Mouse (Mus musculus) B cell, adult 2 months (primary cell): ENCODE results near the gene Slc2a13.

ENCODE experiments used
- DNase-seq, 2 experiments: peaks; one replicate each; pipeline ENCODE4 v3.0.0; 2022

Gene Slc2a13

DNA sequence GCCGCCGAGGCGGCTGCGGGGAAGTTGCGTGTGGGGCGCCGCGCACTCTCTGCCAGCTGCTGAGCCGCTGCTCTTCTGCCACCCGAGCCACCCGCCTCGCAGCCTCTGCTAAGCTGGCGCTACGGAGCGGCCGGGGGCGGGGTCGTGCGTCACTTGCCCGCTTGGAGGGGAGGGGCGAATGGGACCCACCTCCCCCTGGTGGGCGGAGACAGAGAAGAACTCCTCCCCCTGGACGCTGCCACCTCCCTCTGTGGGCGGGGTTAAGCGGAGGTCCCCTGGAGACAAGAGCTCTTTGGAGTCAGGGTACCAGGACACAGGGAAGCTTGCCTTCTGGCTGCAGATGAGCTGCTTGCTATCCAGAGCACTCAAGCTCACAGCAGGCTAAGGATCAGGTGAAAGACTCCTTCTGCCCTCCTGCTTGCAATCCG, at the start of gene Slc2a13:
Gene Slc2a13, minus strand, starts transcription at position 151 of the 428 bp plus-strand sequence.
- DNase-seq, result peak; percentile 86 to 88

DNA sequence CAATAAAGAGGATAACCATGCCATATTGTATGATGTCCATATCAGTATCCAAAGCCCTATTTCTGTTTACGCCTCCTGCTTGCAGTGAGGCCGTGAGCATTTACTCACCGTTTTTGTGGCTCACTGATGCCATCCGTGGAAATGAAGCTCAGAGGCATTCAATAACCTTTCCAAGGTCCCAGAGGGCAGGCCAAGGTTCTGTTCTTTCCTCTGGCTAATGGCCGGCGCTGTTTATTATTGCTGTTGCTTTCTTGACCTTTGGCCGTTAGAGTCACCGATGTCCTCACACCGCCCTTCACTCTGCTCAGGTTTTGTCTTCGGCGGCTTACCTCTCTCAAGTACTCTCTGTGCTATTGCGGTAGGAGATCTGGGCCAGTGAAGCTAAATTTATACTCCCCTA, 43.0 kb upstream of the Slc2a13 start:
- DNase-seq, result no peak

DNA sequence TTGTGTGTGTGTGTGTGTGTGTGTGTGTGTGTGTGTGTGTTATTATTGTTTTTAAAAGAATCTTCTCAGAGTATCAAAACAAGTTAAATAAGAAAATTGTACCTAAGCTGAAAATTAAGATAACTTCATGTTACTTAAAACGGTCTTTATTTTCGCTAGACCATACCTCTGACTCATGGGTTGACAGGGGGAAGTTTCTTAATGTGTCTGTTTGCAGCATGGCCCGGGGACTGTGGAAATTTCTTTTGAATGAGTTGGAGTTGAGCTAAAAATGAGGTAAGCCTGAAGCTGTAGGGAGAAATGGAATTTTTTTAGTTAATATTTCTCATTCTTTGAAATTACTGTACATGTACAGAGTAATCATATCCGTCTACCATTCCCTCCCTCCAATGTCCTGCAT, 42.5 kb upstream of the Slc2a13 start:
- DNase-seq, result no peak

DNA sequence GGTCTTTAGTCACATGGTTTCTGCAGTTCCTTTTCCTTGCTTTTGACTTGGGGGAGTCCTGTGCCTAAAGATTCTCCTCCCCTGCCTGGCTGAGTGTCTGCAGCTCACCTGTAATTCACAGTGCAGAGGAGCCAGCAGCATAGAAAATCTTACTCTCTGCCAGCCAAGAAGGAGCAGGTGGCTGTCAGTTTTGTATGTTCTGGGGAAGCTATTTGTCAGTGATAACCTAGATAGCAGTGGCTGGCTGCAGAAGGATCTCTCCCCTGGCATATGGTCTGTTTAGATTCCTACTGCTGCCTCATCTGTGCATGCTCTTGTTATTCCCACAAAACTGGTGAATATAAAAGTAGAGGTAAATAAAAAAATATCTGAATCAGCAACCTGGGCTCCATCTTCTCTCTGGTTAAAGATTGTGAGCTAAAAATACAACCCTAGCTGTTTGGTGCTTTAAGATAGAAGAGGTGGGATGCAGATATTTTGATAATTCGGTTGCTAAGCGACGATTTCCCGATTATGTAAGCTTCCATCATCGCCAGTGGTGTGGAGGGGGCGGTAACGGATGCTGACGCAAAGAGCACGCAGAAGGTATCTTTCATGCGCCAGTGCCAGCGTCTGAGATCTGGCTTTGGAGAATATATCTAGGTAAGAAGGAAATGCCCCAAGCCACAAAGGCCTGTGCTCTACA, 41.1 kb upstream of the Slc2a13 start:
- DNase-seq, result no peak

DNA sequence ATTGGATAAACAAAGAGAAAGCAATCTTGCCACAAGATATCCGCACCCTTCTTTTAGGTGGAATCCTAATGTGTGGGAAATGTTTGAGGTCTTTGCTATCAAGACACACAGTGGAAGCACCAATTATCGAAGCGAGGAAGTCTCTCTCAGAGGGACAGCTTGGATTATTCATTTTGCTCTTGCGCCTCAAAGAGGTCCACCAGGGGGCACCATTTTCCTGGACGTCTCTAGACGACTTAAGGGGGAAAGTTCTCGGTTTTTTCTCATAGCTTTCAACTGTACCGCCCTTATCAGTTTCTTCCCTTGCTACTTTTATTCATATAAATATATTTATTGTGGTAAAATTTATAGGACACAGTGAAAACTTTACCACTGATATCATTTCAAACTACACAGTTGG, 36.7 kb upstream of the Slc2a13 start:
- peak; percentile 90 to 93 for DNase-seq

DNA sequence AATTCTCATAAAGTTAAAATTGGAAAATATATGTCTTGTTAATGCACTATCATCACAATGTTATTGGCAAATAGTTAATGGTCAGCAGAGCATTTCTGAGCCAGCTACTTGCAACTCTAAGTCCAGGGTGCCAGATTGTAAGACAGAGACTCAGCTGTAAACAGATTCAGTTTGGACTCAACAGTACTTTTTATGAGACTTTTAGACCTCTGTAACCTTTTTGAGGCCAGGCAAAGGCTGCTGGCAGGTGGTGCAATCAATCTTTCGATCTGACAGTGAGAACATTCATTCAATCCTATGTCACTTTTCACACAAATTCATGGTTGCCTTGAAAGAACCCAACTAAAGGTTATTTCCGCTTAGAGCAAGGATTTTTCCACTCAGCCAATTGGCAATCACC, 35.8 kb upstream of the Slc2a13 start:
- DNase-seq, result no peak

DNA sequence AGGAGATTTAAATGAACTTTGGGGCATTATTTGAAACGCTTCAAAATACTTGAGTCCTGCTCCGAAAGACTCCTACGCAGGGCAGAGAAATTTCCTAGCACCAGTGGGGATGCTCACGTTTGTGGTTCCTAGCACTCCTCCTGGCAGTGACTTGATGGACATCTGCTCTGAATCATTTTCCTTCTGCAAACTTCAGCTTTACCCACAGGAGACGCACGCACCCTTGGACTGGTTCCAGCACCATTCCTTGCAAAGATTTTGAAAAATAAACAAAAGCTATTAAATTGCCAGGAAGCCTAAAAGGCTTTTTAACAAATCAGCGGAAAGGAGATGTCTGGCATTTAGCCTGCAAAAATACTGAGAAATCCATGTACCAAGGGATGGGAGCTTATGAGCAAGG, 28.1 kb upstream of the Slc2a13 start:
- no peak for DNase-seq

DNA sequence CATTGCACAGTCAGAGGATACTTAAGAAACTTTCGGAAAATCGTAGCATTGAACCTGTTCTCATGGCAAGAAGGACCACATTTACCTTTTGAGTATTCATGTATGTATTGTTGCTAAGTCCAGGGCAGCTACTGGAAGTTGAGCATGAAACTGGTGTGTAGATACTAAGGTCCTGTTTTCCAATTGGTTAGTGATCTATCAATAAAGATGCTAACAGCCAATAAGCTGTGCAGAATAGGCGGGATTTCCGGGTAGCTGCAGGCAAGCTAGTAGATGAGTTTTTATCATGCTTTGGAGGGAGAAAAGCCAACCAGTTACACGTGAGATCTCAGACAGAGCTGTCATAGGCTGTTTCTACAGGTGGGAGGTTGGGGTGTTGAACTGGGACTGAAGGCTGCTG, 24.2 kb upstream of the Slc2a13 start:
- DNase-seq, result no peak

DNA sequence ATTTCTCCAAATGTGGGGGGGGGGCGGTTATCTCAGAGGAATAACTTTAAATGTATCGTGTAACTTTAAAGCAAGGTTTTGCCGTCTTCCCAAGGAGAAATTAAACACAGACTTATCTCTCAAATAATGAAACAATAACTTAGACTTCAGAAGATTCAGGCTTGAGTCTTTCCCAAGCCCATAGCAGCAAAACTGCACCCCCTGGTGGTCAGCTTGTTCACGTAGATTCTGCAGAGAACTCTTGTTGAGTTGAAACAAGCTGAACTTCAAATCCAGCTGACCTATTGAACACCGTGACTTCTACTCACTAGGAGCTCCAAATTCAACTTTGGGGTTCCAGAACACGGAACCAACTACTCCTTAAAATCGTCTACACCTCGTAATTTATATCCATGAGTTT, 1.4 kb upstream of the Slc2a13 start:
- peak; percentile 86 to 88 for DNase-seq

DNA sequence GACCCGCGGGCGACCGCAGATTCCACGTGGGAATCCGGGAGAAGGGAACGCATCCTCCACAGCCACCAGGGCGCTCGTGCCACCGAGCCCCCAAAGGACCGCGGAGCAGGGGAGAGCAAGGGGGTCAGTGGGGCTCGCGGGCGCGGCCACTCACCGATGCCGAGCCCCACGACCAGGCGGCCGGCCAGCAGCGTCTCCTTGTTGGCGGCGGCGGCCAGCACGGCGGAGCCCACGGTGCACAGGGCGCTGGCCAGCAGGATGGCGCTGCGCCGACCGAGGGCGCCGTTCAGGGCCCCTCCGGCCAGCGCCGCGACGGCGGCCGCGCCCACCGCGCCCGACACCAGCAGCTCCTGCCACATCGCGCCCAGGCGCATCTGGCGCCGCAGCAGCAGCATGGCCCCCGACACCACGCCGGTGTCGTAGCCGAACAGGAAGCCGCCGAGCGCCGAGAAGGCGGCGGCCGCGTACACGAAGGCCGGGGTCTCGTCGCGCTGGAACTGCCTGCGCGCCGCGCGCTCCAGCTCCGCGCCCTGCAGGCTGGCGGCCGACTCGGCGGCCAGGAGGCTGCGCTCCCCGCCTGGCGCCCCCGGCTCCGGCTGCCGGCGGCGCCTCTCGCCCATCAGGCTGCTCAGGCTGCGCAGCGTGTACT, 516 bp downstream of the Slc2a13 start:
- DNase-seq, result peak; percentile 53 to 64

DNA sequence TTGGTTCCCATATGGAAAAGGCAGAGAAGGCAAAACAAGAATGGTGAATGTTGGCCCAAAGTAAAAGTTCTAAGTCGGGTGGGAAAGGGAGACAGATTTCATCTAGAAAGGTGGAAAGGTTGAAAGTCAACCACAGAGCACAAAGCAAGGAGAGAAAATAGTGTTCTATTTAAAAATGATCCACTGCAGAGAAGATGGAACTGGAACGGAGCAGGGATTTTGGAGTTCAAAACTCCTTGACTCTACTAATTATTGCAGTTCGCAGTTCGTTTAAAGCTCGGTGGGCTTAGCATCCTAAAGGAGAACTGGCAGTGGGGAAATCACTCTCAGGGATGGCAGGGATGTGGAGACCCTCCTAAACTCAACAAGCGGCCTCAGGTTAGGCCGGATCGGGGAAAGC, 1.1 kb downstream of the Slc2a13 start:
- DNase-seq, result no peak

DNA sequence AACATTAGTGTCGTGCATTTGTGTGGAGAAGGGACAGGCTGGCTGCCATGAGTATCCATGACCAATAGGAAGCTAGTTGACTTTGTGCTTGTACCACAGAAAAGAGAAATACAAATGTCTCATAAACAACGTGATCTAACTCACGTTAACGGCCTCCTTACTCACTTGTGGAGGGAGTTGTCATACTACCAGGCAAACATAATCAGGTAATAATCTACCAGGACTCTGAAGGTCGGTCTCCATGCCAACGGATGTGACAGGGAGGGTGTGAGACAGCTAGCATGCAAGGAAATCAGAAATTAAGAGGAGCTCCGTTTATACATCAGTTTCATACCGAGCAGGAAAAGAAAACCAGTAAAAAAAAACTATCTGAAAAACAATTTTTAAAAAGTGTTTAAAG, 6.3 kb downstream of the Slc2a13 start:
- DNase-seq, result no peak

DNA sequence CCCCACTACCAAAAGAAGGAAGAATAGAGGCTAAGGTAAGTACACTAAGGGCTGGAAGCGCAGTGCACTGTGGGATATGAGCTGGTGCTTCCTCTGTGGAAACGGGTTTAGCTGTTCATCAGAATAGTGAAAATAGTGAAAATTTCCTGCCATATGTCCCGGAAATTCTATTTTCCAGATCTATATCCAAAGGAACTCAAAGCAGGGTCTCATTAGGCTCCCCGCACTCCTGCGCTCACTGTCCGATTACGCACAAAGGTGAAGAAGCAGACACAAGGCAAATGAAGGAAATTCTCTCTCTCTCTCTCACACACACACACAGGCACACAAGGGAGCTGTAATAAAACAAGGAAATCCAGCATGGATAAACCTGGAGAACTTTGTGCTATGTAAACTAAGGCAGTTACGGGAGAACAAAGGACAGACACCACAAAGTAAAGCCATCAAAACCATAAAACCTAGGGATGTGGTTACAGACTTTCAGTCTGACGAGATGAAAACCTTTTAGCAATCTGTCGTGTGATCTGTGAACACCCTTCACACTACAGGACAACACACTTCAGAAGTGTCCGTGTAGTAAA, 7.9 kb downstream of the Slc2a13 start:
- no peak for DNase-seq

DNA sequence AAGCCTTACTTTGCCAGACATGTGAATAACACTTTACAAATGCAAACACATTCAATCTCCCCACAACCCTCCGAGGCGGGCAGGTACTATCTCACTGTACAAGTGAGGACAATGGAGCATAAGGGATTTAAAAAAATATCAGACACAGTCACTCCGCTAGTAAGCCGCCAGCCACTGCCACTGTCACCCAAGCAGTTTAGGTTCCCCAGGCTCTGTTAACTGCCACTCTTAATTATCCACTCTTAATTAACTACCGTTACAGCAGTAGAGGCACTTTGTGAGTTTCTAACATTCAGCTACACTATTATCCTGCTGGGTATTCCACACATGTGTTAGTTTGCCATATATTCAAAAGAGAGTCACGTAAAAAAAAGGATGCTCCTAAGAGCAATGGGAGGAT, 11.3 kb downstream of the Slc2a13 start:
- DNase-seq, result no peak

DNA sequence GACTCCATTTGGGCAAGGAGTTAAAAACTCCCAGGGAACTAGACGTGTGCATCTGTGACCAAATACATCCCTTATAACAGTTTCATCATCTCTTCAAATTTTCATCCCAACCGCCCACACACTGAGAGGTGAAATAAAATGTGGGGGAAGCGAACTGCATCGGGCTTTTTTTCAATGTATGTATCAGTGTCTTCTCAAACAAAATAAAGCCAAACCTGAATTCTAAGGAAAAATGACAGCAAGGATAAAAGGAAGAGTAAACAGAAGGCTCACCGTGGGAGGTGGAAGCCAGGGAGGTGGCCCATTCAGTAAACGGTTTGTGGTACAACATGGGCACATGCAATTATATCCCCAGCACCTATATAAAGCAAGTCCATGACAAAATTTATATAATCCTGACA, 17.7 kb downstream of the Slc2a13 start:
- no peak for DNase-seq

DNA sequence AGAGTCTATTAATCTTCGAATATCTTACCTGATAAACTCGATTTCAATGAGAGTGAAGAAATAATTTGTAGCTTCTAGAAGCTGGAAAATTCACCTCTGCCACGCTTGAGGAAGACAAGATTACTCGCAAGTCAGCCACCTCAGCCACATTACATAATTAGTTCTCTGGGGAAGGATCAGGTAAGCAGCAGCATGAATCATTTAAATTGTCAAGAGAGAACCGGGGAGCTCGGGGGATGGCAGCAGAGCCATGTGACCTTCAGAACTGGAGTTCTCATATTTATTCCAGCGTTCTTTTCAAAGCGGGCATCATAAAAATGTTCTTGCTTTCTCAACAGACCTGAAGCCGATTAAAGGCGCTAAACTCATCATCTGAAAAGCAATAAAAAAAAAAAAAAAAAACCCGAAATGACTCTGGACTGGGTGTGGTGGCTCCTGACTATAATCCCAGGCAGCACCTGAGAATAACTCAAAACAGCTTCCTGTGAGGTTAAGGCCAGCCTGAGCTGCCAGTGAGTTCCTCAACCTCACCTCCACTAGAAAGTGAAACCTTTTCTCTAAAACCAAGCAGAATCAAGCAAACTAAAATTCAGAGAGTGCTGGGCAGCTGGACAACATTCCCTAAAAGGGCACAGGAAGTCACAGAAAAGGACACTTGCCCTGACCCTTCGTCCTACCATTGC, 24.3 kb downstream of the Slc2a13 start:
- no peak for DNase-seq

DNA sequence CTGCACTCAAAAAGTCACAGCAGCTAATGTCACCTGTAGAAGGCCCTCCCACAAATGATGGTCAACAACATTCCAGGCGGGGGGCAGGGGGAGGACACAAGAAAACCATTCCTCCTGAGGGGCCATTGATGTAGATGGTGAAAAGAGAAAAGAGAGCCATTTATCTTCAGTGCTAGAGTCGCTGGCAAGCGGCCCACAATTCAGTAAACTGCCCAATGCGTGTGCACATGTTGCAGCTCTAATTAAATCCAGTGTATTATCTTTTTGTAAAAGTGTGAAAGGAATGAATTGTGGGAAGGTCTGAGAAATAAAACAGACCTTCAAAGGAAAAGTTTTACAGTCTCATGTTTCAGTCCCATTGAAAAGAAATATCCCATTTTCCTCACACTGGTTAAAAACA, 28.5 kb downstream of the Slc2a13 start:
- DNase-seq, result no peak

DNA sequence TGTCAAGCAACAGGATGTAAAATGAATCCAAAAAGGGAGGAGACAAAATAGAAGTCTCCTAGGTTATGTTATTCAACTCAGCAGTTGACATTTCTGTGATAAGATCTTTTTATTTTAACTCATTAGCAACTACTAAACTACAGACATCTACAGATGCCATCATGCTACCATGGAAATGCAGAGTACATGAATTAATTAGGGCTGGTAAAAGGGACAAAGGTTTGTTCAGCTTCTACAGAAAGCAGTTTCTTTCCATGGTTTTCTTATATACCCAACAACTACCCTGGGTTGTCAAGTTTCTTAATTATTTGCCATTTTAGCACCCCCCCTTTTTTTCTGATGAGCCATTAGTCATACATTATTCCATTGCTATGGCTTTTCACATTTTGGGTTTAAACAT, 34.6 kb downstream of the Slc2a13 start:
- DNase-seq, result no peak

DNA sequence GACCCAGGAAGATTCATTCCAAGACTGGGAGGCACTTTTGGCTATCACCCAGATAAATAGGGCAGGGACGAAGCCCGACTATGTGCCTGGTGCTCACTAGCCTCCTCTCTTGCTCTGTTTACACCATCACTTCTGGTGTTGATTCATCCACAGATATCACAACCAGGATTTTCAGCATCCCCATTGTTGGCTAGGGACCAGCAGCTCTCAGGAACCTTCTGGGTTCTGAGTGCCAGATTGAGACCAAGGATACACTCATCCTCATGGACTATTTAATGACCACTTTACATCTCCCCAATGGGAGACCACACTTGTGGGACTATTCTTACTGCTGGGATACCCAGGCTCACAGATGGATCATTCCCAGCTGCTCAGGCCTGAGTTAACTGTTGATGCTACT, 46.2 kb downstream of the Slc2a13 start:
- no peak for DNase-seq

DNA sequence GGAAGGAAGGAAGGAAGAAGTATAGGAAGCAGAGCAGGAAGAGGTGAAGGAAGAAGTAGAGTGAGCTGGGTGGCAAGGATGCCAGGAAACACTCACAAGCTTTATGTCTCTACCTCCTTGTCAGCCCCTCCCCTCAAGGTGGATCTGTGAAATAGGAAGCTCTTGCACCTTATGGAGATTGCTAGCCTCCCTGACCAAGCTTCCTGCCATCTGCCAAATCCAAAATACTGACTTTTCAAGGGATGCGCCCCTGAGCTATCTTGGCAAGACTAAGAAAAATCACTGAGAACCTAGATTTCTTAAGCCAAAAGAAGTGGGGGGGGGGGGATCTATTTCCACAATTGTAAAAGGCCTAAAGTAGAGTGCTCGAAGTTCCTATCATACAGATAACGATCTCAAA, 46.9 kb downstream of the Slc2a13 start:
- no peak for DNase-seq

DNA sequence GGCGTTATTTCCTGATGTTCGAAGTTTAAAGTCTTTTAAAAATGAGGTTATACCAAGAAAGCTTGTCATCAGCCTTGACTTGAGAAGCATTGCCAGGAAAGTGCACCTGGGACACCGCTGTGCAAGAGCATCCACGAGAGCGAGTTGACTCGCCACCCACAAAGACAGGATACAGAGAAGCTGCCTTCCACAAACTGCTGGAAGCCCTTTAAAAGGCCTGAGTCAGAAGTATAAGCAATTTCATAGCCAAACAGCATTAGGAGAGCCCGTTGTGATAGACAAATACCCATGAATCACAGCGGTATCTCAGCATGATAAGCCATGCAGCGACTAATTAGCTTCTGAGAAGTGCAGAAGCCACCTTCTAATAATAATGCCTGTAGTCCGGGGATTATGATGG, 48.6 kb downstream of the Slc2a13 start:
- no peak for DNase-seq

DNA sequence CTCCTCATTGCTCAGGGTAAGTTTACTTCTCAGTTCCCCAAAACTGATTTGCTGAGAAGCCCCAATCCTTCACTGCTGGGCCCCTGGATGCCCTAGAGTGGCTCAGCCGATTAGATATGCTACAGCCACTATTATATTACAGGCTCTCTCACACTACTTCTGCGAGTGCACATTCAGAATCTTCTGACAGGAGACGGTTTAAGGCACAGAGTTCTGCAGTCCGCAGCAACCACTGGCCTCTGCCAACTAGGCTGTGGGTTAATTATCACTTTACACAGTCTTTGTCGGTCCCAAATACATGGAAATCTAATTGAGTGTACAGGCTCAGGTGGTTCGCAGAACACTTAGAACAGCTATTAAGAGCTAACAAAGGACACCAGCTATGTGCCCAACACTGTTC, 69.8 kb downstream of the Slc2a13 start:
- DNase-seq, result no peak

DNA sequence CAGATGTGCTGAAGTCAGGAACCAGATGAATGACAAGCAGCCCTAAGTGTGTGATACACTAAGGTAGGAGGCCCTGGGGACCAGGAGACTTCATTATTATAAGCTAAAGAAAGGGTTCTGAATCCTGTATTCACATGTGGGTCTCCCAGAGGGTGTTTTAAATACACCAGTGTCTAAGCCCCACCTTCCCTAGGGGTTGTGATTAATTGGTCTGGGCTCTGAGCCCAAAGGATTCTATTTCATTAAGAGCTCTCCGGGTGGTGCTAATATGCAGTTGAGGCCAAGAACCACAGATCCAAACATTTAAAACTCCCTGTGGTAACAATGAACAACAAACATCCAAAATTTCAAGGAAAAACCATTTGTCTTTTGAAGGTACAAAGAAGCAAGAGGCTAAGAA, 70.4 kb downstream of the Slc2a13 start:
- no peak for DNase-seq

DNA sequence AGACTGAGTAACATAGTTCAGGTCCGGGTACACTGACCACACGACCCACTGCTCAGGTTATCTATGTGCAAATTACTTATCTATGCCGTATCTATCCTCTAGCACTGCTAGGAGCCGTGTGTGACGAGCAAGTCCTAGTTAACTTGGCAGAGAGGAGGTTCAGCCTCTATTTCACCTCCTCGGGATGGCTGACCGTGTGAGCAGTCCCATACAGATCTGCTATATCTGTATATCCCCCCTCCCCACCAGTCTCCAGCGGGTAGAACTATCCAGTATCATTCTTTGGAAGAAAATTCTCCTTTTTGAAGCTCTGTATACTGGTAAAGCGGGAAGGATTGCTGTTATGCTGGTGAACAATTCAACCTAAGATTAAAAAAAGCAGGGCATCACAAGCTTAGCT, 70.8 kb downstream of the Slc2a13 start:
- DNase-seq, result no peak
